Mouse (Mus musculus) lung, postnatal 0 days (tissue): ENCODE data around the gene Crb1. TPM values are rescaled to one million over a fixed set of nuclear protein-coding genes. Genes with fewer than 3 reads are reported as not detected.
A peak's percentile ranks its signal among the peaks of the same experiment; 100 is the strongest.

Source experiments
- ATAC-seq: fragments of 200-750 bp; cut with Nextera tagmentation; 2 replicates; pipeline ENCODE4 v1.8.0; 2017; ENCODE audit warnings: moderate library complexity
- DNase-seq: peaks from one replicate; pipeline ENCODE4 v3.0.0-alpha.2; 2016; ENCODE audit warnings: low spot score
- H3K27ac ChIP-seq: fragments of 300-500 bp; sonication (generic); 2 replicates; pipeline ENCODE4 v1.5.1; 2014; ENCODE audit warnings: antibody characterized with exemption, mild to moderate bottlenecking, low read length, mixed read lengths
- H3K27me3 ChIP-seq: fragments of 300-500 bp; sonication (generic); replicated peaks from 2 replicates; pipeline ENCODE4 v1.6.1; 2014; ENCODE audit warnings: low read length, mixed read lengths; ENCODE audit not compliant: insufficient read depth
- H3K36me3 ChIP-seq: fragments of 300-500 bp; sonication (generic); 2 replicates; pipeline ENCODE4 v1.6.1; 2014; ENCODE audit warnings: low read length, mixed read lengths; ENCODE audit not compliant: insufficient read depth
- H3K4me1 ChIP-seq: fragments of 300-500 bp; sonication (generic); 2 replicates; pipeline ENCODE4 v1.6.1; 2014; ENCODE audit warnings: antibody characterized with exemption, low read depth, low read length, mixed read lengths; ENCODE audit not compliant: insufficient read depth
- H3K4me2 ChIP-seq: fragments of 300-500 bp; sonication (generic); replicated peaks from 2 replicates; pipeline ENCODE4 v1.6.1; 2014; ENCODE audit warnings: low read depth, mild to moderate bottlenecking, low read length, moderate library complexity, mixed read lengths
- H3K4me3 ChIP-seq: fragments of 300-500 bp; sonication (generic); 2 replicates; pipeline ENCODE4 v1.5.1; 2014; ENCODE audit warnings: low read depth, low read length
- H3K9ac ChIP-seq: fragments of 300-500 bp; sonication (generic); replicated peaks from 2 replicates; pipeline ENCODE4 v1.6.1; 2014; ENCODE audit warnings: low read depth, mild to moderate bottlenecking
- H3K9me3 ChIP-seq: fragments of 300-500 bp; sonication (generic); 2 replicates; pipeline ENCODE4 v1.6.1; 2016; ENCODE audit warnings: low read length, mixed read lengths
- CTCF ChIP-seq: IDR thresholded peaks from 2 replicates; pipeline ENCODE4 v1.5.1; 2016; ENCODE audit warnings: antibody characterized with exemption, mild to moderate bottlenecking
- EP300 ChIP-seq: IDR thresholded peaks from 2 replicates; pipeline ENCODE4 v1.6.1; 2016; ENCODE audit warnings: antibody characterized with exemption, mild to moderate bottlenecking, control low read depth
- WGBS: fragments of 180-500 bp; shearing (Covaris S2); extraction: QIAGEN DNeasy Blood & Tissue Kit; methylation state at CpG from one replicate; pipeline ENCODE4 v1.1.7; 2014; 5-methylcytosine and 5-hydroxymethylcytosine counted together
- polyA plus RNA-seq: library from polyadenylated mRNA; unstranded; fragments of >200 nt; fragmentation: Nextera tagmentation; extraction: Ambion mirVana; gene quantifications from 2 replicates; pipeline ENCODE4 v1.2.1, GENCODE M21; 2015

Crb1 gene
- polyA plus RNA-seq, 1 experiment from 2014 or later: 0.10 TPM

GRCm38 (mm10) chr1:139194011-139194410 is 182.9 kb downstream of the Crb1 start:
- DNase-seq (peak; percentile 71), ATAC-seq (peak; percentile 85)
- Histone ChIP-seq H3K4me3 (no peak overlapping the region), H3K9ac (no peak overlapping the region), H3K27me3 (no peaks in the 10 kb centered on the region), H3K9me3 (no peaks in the 10 kb centered on the region), H3K4me2 (no peak overlapping the region), H3K36me3 (no peaks in the 10 kb centered on the region), H3K27ac (no peak overlapping the region), H3K4me1 (no peaks in the 10 kb centered on the region)
- TF ChIP-seq CTCF (no peak), EP300 (peak; percentile 68; the same call in 1 of the 2 replicates)
- 28% methylated on average over 2 of the region's 2 CpGs for WGBS

- ATAC-seq (no peak), DNase-seq (no peak)
- no peaks in the 10 kb centered on the region for H3K27me3 ChIP-seq
- H3K9ac ChIP-seq: no peak overlapping the region
- no peaks in the 10 kb centered on the region for H3K9me3 ChIP-seq
- H3K4me1 ChIP-seq: no peaks in the 10 kb centered on the region
- WGBS: 85% methylated on average over 3 of the region's 3 CpGs
- H3K27ac ChIP-seq: no peak overlapping the region
- TF ChIP-seq CTCF (no peak), EP300 (no peak)
- no peak overlapping the region for H3K4me3 ChIP-seq
- no peak overlapping the region for H3K4me2 ChIP-seq
- H3K36me3 ChIP-seq: no peaks in the 10 kb centered on the region
Measured at GRCm38 (mm10) chr1:139192635-139193034, 184.3 kb downstream of the Crb1 start.

- no peak overlapping the region for H3K4me3 ChIP-seq
- H3K27ac ChIP-seq: no peak overlapping the region
- H3K36me3 ChIP-seq: no peaks in the 10 kb centered on the region
- ATAC-seq (no peak), DNase-seq (no peak)
- H3K4me2 ChIP-seq: no peak overlapping the region
- H3K27me3 ChIP-seq: no peaks in the 10 kb centered on the region
- H3K9me3 ChIP-seq: no peaks in the 10 kb centered on the region
- H3K4me1 ChIP-seq: no peaks in the 10 kb centered on the region
- TF ChIP-seq EP300: no peak
- TF ChIP-seq CTCF: no peak
- 41% methylated on average over 6 of the region's 6 CpGs for WGBS
- H3K9ac ChIP-seq: no peak overlapping the region
Measured at GRCm38 (mm10) chr1:139180481-139181149, 196.3 kb downstream of the Crb1 start.

- H3K36me3 ChIP-seq: no peaks in the 10 kb centered on the region
- DNase-seq (no peak), ATAC-seq (no peak)
- H3K27ac ChIP-seq: no peak overlapping the region
- no peaks in the 10 kb centered on the region for H3K27me3 ChIP-seq
- no peak overlapping the region for H3K4me3 ChIP-seq
- no peaks in the 10 kb centered on the region for H3K9me3 ChIP-seq
- no peak overlapping the region for H3K9ac ChIP-seq
- no peak overlapping the region for H3K4me2 ChIP-seq
- WGBS: 88% methylated on average over 1 of the region's 1 CpGs
- H3K4me1 ChIP-seq: no peaks in the 10 kb centered on the region
- TF ChIP-seq CTCF (no peak), EP300 (no peak)
Measured at GRCm38 (mm10) chr1:139179707-139180106, 197.2 kb downstream of the Crb1 start.

- no peaks in the 10 kb centered on the region for H3K9me3 ChIP-seq
- TF ChIP-seq CTCF (no peak), EP300 (peak; percentile 64)
- H3K36me3 ChIP-seq: 0 out of 2 replicates have a peak, but pooled peaks cover 4% of the 10 kb centered on the region
- H3K27ac ChIP-seq: peak overlapping the region; percentile 47; the same call in 1 of the 2 replicates
- DNase-seq (peak; percentile 83), ATAC-seq (peak; percentile 66)
- H3K4me3 ChIP-seq: no peak overlapping the region
- 51% methylated on average over 3 of the region's 3 CpGs for WGBS
- no peaks in the 10 kb centered on the region for H3K4me1 ChIP-seq
- H3K4me2 ChIP-seq: no peak overlapping the region
- no peak overlapping the region for H3K9ac ChIP-seq
- H3K27me3 ChIP-seq: no peaks in the 10 kb centered on the region
Measured at GRCm38 (mm10) chr1:139174058-139174832, 202.7 kb downstream of the Crb1 start.

- no peaks in the 10 kb centered on the region for H3K27me3 ChIP-seq
- H3K4me3 ChIP-seq: no peak overlapping the region
- WGBS: 35% methylated on average over 5 of the region's 5 CpGs
- no peaks in the 10 kb centered on the region for H3K9me3 ChIP-seq
- DNase-seq (peak; percentile 48), ATAC-seq (peak; percentile 33; the same call in 1 of the 2 replicates)
- H3K36me3 ChIP-seq: no peaks in the 10 kb centered on the region
- TF ChIP-seq EP300 (no peak), CTCF (peak; percentile 72)
- H3K4me1 ChIP-seq: no peaks in the 10 kb centered on the region
- no peak overlapping the region for H3K27ac ChIP-seq
- no peak overlapping the region for H3K9ac ChIP-seq
- H3K4me2 ChIP-seq: no peak overlapping the region
Measured at GRCm38 (mm10) chr1:139162814-139163213, 214.1 kb downstream of the Crb1 start.
